Mouse (Mus musculus): Measurements from ENCODE around the gene Atp2b4. TPM values are rescaled to one million over a fixed set of nuclear protein-coding genes. Genes with fewer than 3 reads are reported as not detected.

The Atp2b4 gene
- polyA plus RNA-seq, 1 experiment, result 22.8 TPM

DNA sequence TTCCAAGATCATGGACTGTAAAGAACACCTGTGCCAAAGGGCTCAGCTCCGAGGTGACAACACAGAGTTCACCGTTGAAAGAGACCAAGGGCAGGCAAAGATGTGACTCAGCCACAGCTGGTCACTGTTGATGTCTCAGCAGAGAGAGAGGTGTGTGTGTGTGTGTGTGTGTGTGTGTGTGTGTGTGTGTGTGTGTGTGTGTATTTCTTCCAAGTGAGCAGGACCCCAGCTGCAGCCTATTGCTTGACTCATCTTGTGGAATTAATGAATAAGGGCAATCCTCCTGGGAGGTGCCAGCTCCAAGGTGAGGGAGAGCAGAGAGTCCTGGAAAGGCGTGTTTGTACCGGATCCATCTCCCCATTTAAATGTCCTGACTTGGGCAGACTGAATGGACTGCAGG lies 35.5 kb downstream of the Atp2b4 start:
- H3K27me3 ChIP-seq (ENCODE audit: control insufficient read depth, insufficient read depth, low read length), result no peaks in the 10 kb centered on the region
- H3K4me3 ChIP-seq (ENCODE audit: control insufficient read depth, low read depth, low read length), result no peak overlapping the region
- H3K36me3 ChIP-seq (ENCODE audit: control insufficient read depth, insufficient read depth, low read length), result no peaks in the 10 kb centered on the region
- TF ChIP-seq CTCF (IDR thresholded peaks at IDR 0.05; ENCODE audit: control insufficient read depth, insufficient read depth, insufficient replicate concordance, low read depth, low read length) (no peak), POLR2A (IDR thresholded peaks at IDR 0.05; ENCODE audit: control insufficient read depth, low read depth, low read length) (no peak)
- H3K4me1 ChIP-seq (ENCODE audit: control insufficient read depth, insufficient read depth, low read length), result no peaks in the 10 kb centered on the region; the same call in none of the 2 replicates
- H3K27ac ChIP-seq (ENCODE audit: control insufficient read depth, insufficient read depth, low read depth, low read length), result no peak overlapping the region

DNA sequence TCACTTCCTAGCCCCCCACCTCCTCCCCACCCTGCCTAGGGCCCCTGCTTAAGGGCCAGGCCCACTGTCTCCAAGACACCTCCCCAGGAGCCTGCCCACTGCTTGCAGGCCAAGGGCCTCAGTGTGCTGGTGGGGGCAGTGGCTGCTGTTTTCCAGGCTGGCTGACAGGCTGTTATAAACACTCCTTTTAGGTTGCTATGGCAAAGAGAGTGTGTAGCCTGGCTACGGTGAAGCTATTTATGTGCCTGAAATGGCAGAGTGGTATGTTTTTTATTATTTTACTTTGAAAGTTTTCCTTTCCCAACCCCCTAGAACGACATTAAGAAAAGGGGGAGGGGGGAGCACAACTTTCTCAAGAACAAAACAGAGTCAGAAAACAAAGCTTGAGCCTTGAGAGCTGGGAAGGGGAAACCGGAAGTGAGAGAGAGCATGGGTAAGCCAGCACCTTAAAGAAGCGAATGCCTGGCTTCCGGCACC lies 37.9 kb downstream of the Atp2b4 start:
- Histone ChIP-seq H3K27ac (ENCODE audit: control insufficient read depth, insufficient read depth, low read depth, low read length) (no peak overlapping the region), H3K36me3 (ENCODE audit: control insufficient read depth, insufficient read depth, low read length) (no peaks in the 10 kb centered on the region), H3K4me1 (ENCODE audit: control insufficient read depth, insufficient read depth, low read length) (no peaks in the 10 kb centered on the region; the same call in none of the 2 replicates), H3K27me3 (ENCODE audit: control insufficient read depth, insufficient read depth, low read length) (no peaks in the 10 kb centered on the region), H3K4me3 (ENCODE audit: control insufficient read depth, low read depth, low read length) (no peak overlapping the region)
- TF ChIP-seq CTCF (IDR thresholded peaks at IDR 0.05; ENCODE audit: control insufficient read depth, insufficient read depth, insufficient replicate concordance, low read depth, low read length), result no peak
- TF ChIP-seq POLR2A (IDR thresholded peaks at IDR 0.05; ENCODE audit: control insufficient read depth, low read depth, low read length), result no peak

DNA sequence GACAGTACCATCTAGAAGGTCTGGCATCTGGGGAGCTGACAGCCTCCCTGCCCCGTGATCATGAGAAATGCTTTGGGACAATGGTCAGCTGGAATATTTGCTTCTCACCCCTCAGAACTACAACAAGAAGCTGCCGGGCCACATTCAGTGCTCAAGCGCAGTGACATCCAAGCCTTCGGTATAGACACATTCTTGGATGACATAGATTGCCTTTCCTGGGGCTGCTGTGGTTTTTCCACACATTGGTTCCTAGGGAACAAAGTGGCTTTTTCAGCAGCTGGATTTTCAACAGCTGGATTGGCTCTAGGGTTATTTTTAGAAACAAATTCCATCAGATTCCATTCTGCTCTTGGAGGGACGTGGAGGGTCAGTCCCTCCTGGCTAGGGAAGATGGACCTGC lies 39.6 kb downstream of the Atp2b4 start:
- Histone ChIP-seq H3K4me3 (ENCODE audit: control insufficient read depth, low read depth, low read length) (no peak overlapping the region), H3K36me3 (ENCODE audit: control insufficient read depth, insufficient read depth, low read length) (no peaks in the 10 kb centered on the region), H3K27me3 (ENCODE audit: control insufficient read depth, insufficient read depth, low read length) (no peaks in the 10 kb centered on the region), H3K27ac (ENCODE audit: control insufficient read depth, insufficient read depth, low read depth, low read length) (no peak overlapping the region; the same call in 1 of the 2 replicates), H3K4me1 (ENCODE audit: control insufficient read depth, insufficient read depth, low read length) (no peaks in the 10 kb centered on the region; the same call in 1 of the 2 replicates)
- TF ChIP-seq CTCF (IDR thresholded peaks at IDR 0.05; ENCODE audit: control insufficient read depth, insufficient read depth, insufficient replicate concordance, low read depth, low read length), result no peak
- TF ChIP-seq POLR2A (IDR thresholded peaks at IDR 0.05; ENCODE audit: control insufficient read depth, low read depth, low read length), result no peak

DNA sequence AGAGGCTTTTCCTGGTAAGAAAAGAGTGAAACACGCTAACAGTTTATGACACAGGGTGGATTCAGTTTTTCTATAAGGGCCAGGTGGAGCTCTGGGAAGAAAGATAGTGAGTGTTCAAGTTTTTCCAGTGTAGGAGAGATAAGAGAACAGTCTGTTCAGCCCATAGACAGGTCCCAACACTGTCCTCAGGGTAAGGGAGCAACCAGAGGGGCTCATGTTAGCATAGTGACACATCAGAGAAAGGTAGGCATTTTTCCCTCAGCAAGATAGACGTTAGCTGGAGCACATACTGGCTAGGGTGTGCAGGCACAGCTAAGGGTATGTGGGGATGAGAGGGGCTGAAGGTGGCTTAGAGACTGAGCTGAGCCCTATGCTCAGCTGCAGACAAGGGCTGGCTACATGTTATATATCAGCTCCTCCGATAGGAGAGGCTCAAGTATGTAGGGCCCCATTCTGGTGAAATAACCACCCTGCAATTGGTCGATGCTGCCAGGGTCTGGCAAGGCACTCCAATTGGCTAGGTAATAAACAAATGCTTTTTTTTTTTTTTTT lies 46.4 kb downstream of the Atp2b4 start:
- TF ChIP-seq CTCF (IDR thresholded peaks at IDR 0.05; ENCODE audit: control insufficient read depth, insufficient read depth, insufficient replicate concordance, low read depth, low read length) (no peak), POLR2A (IDR thresholded peaks at IDR 0.05; ENCODE audit: control insufficient read depth, low read depth, low read length) (no peak)
- peak overlapping the region; percentile 91 for H3K4me3 ChIP-seq (ENCODE audit: control insufficient read depth, low read depth, low read length)
- H3K27ac ChIP-seq (ENCODE audit: control insufficient read depth, insufficient read depth, low read depth, low read length), result no peak overlapping the region; the same call in 1 of the 2 replicates
- H3K27me3 ChIP-seq (ENCODE audit: control insufficient read depth, insufficient read depth, low read length), result no peaks in the 10 kb centered on the region
- H3K36me3 ChIP-seq (ENCODE audit: control insufficient read depth, insufficient read depth, low read length), result no peaks in the 10 kb centered on the region
- no peaks in the 10 kb centered on the region; the same call in 1 of the 2 replicates for H3K4me1 ChIP-seq (ENCODE audit: control insufficient read depth, insufficient read depth, low read length)

DNA sequence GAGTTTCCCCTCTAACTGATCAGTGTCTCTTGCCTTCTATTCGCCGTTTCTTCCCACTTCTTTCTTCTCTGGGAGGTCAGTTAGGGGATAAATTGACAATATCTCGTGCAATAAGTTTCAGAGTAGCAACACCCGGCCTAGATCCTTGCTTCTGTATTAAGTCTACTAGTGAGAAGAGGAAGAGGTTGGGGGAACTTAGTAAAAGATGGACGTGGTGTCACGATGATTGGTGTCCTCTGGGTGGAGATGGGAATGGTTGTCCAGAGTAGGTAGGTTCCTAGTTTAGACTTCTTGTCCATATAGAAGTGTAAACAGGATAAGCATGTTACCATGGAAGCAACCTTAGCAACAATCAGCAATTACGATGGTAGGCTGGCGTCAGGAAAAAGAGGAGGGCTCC lies 47.5 kb downstream of the Atp2b4 start:
- TF ChIP-seq CTCF (IDR thresholded peaks at IDR 0.05; ENCODE audit: control insufficient read depth, insufficient read depth, insufficient replicate concordance, low read depth, low read length) (no peak), POLR2A (IDR thresholded peaks at IDR 0.05; ENCODE audit: control insufficient read depth, low read depth, low read length) (no peak)
- Histone ChIP-seq H3K36me3 (ENCODE audit: control insufficient read depth, insufficient read depth, low read length) (no peaks in the 10 kb centered on the region), H3K27ac (ENCODE audit: control insufficient read depth, insufficient read depth, low read depth, low read length) (peak overlapping the region; percentile 33), H3K4me3 (ENCODE audit: control insufficient read depth, low read depth, low read length) (peak overlapping the region; percentile 91), H3K4me1 (ENCODE audit: control insufficient read depth, insufficient read depth, low read length) (no peaks in the 10 kb centered on the region; the same call in 1 of the 2 replicates), H3K27me3 (ENCODE audit: control insufficient read depth, insufficient read depth, low read length) (no peaks in the 10 kb centered on the region)

DNA sequence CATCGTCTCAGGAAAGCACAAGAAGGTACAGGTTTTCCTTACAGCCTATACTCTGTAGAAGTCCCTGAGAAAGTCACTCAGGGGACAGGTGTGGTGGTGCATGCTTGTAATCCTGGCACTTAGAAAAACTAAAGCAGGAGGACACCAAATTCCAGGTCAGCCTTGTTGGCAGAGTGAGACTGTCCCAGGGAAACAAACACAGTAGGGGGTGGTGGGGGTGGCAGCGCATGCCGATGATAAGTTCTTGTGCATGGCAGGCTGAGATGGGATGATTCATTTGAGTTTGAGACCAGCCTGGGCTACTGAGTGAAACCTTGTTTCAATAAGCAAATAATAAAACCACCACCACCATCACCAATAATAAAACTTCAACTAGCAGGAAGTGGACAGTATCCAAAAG lies 49.2 kb downstream of the Atp2b4 start:
- H3K27me3 ChIP-seq (ENCODE audit: control insufficient read depth, insufficient read depth, low read length), result no peaks in the 10 kb centered on the region
- no peaks in the 10 kb centered on the region; the same call in none of the 2 replicates for H3K4me1 ChIP-seq (ENCODE audit: control insufficient read depth, insufficient read depth, low read length)
- H3K27ac ChIP-seq (ENCODE audit: control insufficient read depth, insufficient read depth, low read depth, low read length), result no peak overlapping the region
- no peak for TF ChIP-seq POLR2A (IDR thresholded peaks at IDR 0.05; ENCODE audit: control insufficient read depth, low read depth, low read length)
- TF ChIP-seq CTCF (IDR thresholded peaks at IDR 0.05; ENCODE audit: control insufficient read depth, insufficient read depth, insufficient replicate concordance, low read depth, low read length), result no peak
- H3K36me3 ChIP-seq (ENCODE audit: control insufficient read depth, insufficient read depth, low read length), result no peaks in the 10 kb centered on the region
- peak overlapping the region; percentile 67 for H3K4me3 ChIP-seq (ENCODE audit: control insufficient read depth, low read depth, low read length)

DNA sequence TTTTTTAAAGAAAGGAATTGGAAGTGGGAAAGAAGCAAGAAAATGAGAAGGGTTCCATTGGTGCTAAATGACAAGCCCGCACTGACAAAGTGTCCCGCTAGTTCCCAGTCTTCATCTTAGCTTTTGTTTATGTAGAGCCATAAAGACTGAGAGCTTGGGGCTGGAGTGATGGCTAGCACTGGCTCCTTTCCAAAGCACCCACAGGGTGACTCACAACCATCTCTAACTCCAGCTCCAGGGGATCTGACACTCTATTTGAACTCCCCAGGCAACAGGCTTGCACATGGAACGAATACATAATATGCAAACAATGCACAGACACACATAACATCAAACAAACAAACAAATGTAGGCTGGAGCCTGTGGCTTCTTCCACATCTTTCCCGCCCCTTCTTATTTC lies 50.9 kb downstream of the Atp2b4 start:
- H3K27me3 ChIP-seq (ENCODE audit: control insufficient read depth, insufficient read depth, low read length), result no peaks in the 10 kb centered on the region
- no peak for TF ChIP-seq CTCF (IDR thresholded peaks at IDR 0.05; ENCODE audit: control insufficient read depth, insufficient read depth, insufficient replicate concordance, low read depth, low read length)
- TF ChIP-seq POLR2A (IDR thresholded peaks at IDR 0.05; ENCODE audit: control insufficient read depth, low read depth, low read length), result no peak
- peaks cover 2% of the 10 kb centered on the region for H3K4me1 ChIP-seq (ENCODE audit: control insufficient read depth, insufficient read depth, low read length)
- H3K36me3 ChIP-seq (ENCODE audit: control insufficient read depth, insufficient read depth, low read length), result no peaks in the 10 kb centered on the region
- no peak overlapping the region for H3K27ac ChIP-seq (ENCODE audit: control insufficient read depth, insufficient read depth, low read depth, low read length)
- H3K4me3 ChIP-seq (ENCODE audit: control insufficient read depth, low read depth, low read length), result no peak overlapping the region
